Mouse (Mus musculus) CD4-positive naive resting alpha-beta T cell, adult 76 days (primary cell): ENCODE measurements around the gene Scp2. TPM values are rescaled to one million over a fixed set of nuclear protein-coding genes. Genes with fewer than 3 reads are reported as not detected.

Experiments used
- total RNA-seq: library from RNA; stranded (reverse); gene quantifications from one replicate; pipeline ENCODE4 v1.2.4, GENCODE M21; 2023

Scp2 gene
- total RNA-seq: 113 TPM

GRCm38 (mm10) chr4:108144880-108145279, at the start of gene Scp2:
Scp2 (minus strand) TSS chr4:108144998.

GRCm38 (mm10) chr4:108165152-108165895, 20.5 kb upstream of the Scp2 start, which contains the start of gene Echdc2:
Echdc2 (plus strand) TSS chr4:108165437.

DNA sequence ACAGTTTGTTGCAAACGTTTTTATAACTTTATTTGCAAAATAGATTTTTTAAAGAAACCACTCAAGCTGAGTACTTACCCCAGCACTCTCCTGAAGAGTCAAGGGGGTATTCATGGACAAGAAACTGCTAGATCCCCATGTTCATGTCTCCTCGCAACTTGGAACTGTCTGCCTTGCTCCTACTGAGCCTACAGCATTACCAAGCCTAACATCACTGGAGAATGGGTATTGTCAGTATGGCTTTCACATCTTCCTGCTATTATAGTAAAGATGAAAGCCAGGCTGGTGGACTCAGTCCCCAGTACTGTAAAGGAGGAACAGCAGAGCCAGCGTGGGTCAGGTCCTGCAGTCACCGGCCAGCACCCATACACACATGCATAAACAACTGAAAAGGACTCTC, 48.5 kb downstream of the Scp2 start, which contains the start of gene Podn:
Podn (minus strand) TSS at position 101 of the 400 bp plus-strand sequence.

Other genes starting within 250 kb of the Scp2 start
- gene Cpt2, start 221.4 kb downstream of the Scp2 start, total RNA-seq: 7.5 TPM
- gene Slc1a7, start 176.7 kb downstream of the Scp2 start, total RNA-seq: not detected
- 1.3 TPM for gene Podn, start 48.6 kb downstream of the Scp2 start, total RNA-seq
- gene Echdc2, start 20.4 kb upstream of the Scp2 start, total RNA-seq: 0.88 TPM
- gene Zyg11a, start 73.0 kb upstream of the Scp2 start, total RNA-seq: not detected
- 41.2 TPM for gene Zyg11b, start 156.1 kb upstream of the Scp2 start, total RNA-seq
- 21.4 TPM for gene Coa7, start 183.1 kb upstream of the Scp2 start, total RNA-seq
- not detected for gene Shisal2a, start 238.4 kb upstream of the Scp2 start, total RNA-seq